Mouse (Mus musculus) adrenal gland, postnatal 10 days (tissue): ENCODE data around the gene Nav3. TPM values are rescaled to one million over a fixed set of nuclear protein-coding genes. Genes with fewer than 3 reads are reported as not detected.
A peak's percentile ranks its signal among the peaks of the same experiment; 100 is the strongest.

Experiments
- DNase-seq: peaks from one replicate; pipeline ENCODE4 v3.0.0; 2021; ENCODE audit warnings: mixed read lengths
- total RNA-seq, 2 experiments: library from RNA; stranded (reverse); gene quantifications; 2 replicates each; pipeline ENCODE4 v1.2.3; 2021

The Nav3 gene
- total RNA-seq, 2 experiments from 2014 or later: 5.0 to 9.8 TPM

- no peak for DNase-seq
Measured at GRCm38 (mm10) chr10:109806782-109807493, 649.1 kb downstream of the Nav3 start.

GRCm38 (mm10) chr10:109803441-109803840, 652.6 kb downstream of the Nav3 start:
- no peak for DNase-seq

- DNase-seq: no peak
Measured at GRCm38 (mm10) chr10:109802236-109802635, 653.8 kb downstream of the Nav3 start.

GRCm38 (mm10) chr10:109799246-109799645, 656.8 kb downstream of the Nav3 start:
- DNase-seq: no peak

GRCm38 (mm10) chr10:109796981-109797380, 659.0 kb downstream of the Nav3 start:
- no peak for DNase-seq

- DNase-seq: no peak
Measured at GRCm38 (mm10) chr10:109793491-109793890, 662.5 kb downstream of the Nav3 start.

GRCm38 (mm10) chr10:109788728-109789127, 667.3 kb downstream of the Nav3 start:
- DNase-seq: no peak

GRCm38 (mm10) chr10:109779109-109779508, 676.9 kb downstream of the Nav3 start:
- no peak for DNase-seq

GRCm38 (mm10) chr10:109769092-109769491, 686.9 kb downstream of the Nav3 start:
- no peak for DNase-seq

- DNase-seq: peak; percentile 79
Measured at GRCm38 (mm10) chr10:109765650-109766049, 690.4 kb downstream of the Nav3 start.

GRCm38 (mm10) chr10:109764412-109765101, 691.4 kb downstream of the Nav3 start:
- no peak for DNase-seq

- no peak for DNase-seq
Measured at GRCm38 (mm10) chr10:109758921-109759600, 696.9 kb downstream of the Nav3 start.

- DNase-seq: peak; percentile 12
Measured at GRCm38 (mm10) chr10:109746901-109747300, 709.1 kb downstream of the Nav3 start.

GRCm38 (mm10) chr10:109741664-109742063, 714.3 kb downstream of the Nav3 start:
- DNase-seq: no peak

GRCm38 (mm10) chr10:109740326-109740725, 715.7 kb downstream of the Nav3 start:
- DNase-seq: peak; percentile 13

GRCm38 (mm10) chr10:109723646-109724045, 732.4 kb downstream of the Nav3 start:
- DNase-seq: no peak

- no peak for DNase-seq
Measured at GRCm38 (mm10) chr10:109718808-109719207, 737.2 kb downstream of the Nav3 start.

- DNase-seq: peak; percentile 5
Measured at GRCm38 (mm10) chr10:109718390-109718789, 737.6 kb downstream of the Nav3 start.

- DNase-seq: peak; percentile 26
Measured at GRCm38 (mm10) chr10:109713001-109713400, 743.0 kb downstream of the Nav3 start.

GRCm38 (mm10) chr10:109699771-109700335, 756.2 kb downstream of the Nav3 start:
- DNase-seq: no peak

GRCm38 (mm10) chr10:109690564-109690963, 765.4 kb downstream of the Nav3 start:
- DNase-seq: no peak

- DNase-seq: peak; percentile 69
Measured at GRCm38 (mm10) chr10:109684109-109685056, 771.6 kb downstream of the Nav3 start.
